Mouse (Mus musculus) lung, adult 2 months (tissue): ENCODE data around the gene Tfap4.

Experiments used
- CTCF ChIP-seq: fragments of 200-500 bp; IDR thresholded peaks from 2 replicates; pipeline ENCODE4 v1.5.1; 2011; ENCODE audit warnings: mild to moderate bottlenecking, low read length, control low read depth; ENCODE audit not compliant: insufficient read depth
- POLR2A ChIP-seq: fragments of 200-500 bp; IDR thresholded peaks from 2 replicates; pipeline ENCODE4 v1.6.1; 2011; ENCODE audit warnings: low read depth, mild to moderate bottlenecking, control low read depth, low read length, borderline replicate concordance; ENCODE audit errors: extremely low read depth

GRCm38 (mm10) chr16:4603453-4603837 is 43.8 kb upstream of the Tfap4 start:
- TF ChIP-seq CTCF (no peak), POLR2A (no peak)
